Mouse (Mus musculus): ENCODE data around the gene Brwd1. TPM values are rescaled to one million over a fixed set of nuclear protein-coding genes. Genes with fewer than 3 reads are reported as not detected.

Gene Brwd1
- total RNA-seq, 2 experiments from 2014 or later = 106 to 121 TPM

DNA sequence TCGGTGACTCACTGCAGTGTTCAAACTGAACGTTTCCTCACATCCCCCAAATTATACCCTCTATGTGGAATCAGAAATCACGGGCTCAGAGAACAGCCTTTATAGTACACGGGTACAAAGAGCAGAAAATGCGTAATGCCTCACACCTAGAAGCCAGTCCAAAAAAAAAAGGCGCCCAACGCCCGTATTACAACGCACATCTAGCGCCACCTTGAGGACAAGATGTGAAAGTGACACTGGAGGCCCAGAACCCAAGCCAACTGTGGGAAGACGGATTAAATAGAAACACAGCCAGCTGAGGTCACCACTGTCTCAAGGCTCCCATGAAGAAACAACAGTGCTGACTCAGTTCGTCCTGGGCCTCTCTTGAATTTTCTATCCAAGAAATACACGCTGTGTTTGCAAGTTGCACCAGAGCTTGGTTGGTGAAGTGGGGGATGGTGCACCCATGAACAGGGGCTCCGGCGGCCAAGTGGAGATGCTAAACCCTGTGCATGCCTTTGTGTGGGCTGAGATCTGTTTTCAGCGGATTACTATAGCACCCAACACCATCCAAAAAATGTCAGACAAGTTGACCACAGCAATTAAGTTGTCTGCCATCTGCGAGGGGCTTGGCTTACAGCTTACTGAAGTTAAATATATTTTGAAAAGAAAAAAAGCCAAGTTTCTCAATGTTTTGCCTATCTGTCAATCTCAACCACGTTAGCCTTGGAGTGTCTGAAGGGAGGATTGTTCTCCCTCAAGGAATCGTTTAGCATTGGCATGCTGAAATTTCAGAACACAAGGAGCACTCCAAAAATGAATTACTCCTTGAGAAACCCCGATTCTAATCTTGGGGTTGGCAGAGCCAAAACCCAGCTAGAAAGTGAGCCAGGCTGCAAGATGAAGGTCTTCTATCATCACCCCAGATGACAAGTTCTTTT lies 136.7 kb downstream of the Brwd1 start:
- DNase-seq (ENCODE audit: extremely low spot score in 1 of 2, low spot score in 2 of 2) = peak; percentile 73 to 80
- intact Hi-C loops (cut with DNase I) = loop anchor here (5.0 kb wide), 4 partner anchors 243 to 593 kb away; partner anchors contain the start of gene Ets2

DNA sequence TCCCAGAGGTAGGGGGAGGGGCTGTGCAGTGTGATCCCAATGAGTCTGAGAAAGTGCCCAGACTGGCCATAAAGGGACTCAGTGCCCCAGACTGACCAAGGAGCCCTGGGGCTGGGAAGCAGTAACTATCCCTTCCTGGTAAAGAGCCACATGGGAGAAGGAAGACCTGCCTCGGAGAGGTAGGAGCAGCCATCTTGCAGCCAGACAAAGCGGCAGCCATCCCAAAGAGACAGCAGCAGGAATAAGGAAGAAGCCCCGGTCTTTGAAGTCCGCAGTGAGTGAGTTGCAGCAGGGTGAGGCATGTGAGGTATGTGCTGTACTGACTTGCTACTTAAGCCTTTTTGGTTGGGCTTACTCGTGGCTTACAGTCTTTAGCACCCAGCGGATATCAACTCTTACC lies 139.1 kb downstream of the Brwd1 start:
- intact Hi-C loops (cut with DNase I) = no loop called here

More for the DNA sequence above, 139.1 kb downstream of the Brwd1 start:
- no peak for DNase-seq (ENCODE audit: extremely low spot score in 1 of 2, low spot score in 2 of 2)

Small RNA genes lying within 50 kb of the gene (microRNA-seq; reads per million reads assigned to microRNA genes)
- gene Gm27833 = not detected

Other genes starting within 250 kb of the Brwd1 start
- gene Psmg1, start 91.6 kb downstream of the Brwd1 start, total RNA-seq (2021) = 10 to 100 TPM; 19.1 to 20.2 TPM
- gene Hmgn1, start 45.2 kb upstream of the Brwd1 start, total RNA-seq (2021) = 10 to 100 TPM; 57.4 to 57.8 TPM
- 10 to 100 TPM; 75.2 to 84.1 TPM for gene Wrb, start 62.9 kb upstream of the Brwd1 start, total RNA-seq (2021)
- 1 to 10 TPM in 1 of 2 experiments, under 1 TPM in 1; 0.89 to 1.5 TPM for gene Lca5l, start 109.7 kb upstream of the Brwd1 start, total RNA-seq (2021)
- gene Sh3bgr, start 117.9 kb upstream of the Brwd1 start, total RNA-seq (2021) = 1 to 10 TPM; 2.0 to 2.1 TPM
- 1 to 10 TPM; 5.1 to 7.5 TPM for gene B3galt5, start 153.3 kb upstream of the Brwd1 start, total RNA-seq (2021)

Data from left cerebral cortex, postnatal 10 days (tissue).